Mouse (Mus musculus): Measurements from ENCODE around the gene Acrv1.
"Not testable (repeated sequence)": the region's sequence is repeated elsewhere in the genome, so short reads cannot be mapped to it uniquely, and the experiment has no call there.

Acrv1 gene

GRCm38 (mm10) chr9:36692920-36693319 is at the start of gene Acrv1:
Gene Acrv1 (plus strand): TSS chr9:36693220.
- no peak for DNase-seq

DNA sequence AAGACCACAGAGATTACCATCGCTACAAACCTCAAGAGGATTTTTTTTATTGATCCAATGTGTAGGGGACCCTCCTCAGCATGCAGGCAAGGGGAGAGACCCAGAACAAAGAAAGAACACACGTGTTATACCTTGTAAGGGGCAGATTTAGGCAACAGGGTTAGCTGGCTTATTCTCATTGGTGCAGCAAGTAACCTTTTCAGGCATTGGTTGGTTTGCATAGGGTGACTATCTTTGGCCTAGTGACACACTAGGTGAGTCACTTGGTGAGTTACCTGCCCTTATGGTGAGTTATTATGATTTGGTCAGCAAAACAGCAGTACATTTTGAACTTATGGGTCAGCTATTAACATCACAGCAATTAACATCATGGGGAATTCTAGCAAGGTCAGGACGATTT is 49.7 kb upstream of the Acrv1 start, which contains the start of gene A630095E13Rik:
Gene A630095E13Rik (minus strand): TSS at position 101 of the 400 bp plus-strand sequence.
- not testable (repeated sequence) for DNase-seq

GRCm38 (mm10) chr9:36681424-36681823 is 11.6 kb upstream of the Acrv1 start:
- DNase-seq, result no peak

DNA sequence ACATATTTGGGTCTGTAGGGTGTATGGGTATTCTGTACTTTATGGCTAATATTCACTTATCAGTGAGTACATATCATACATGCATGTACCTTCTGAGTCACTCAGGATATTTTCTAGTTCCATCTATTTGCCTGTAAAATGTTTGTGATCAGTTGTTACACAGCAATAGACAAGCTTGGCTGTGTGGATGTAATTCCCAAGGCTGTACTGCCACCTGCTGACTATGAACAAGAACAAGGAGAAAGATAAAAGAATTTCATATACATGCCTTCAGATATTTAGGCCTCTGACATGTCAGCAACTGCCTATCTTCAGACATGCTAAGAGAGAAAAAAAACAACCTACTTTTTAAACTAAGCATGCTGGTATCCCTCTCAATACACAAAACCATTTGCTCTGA is 5.7 kb upstream of the Acrv1 start:
- no peak for DNase-seq

- no peak for DNase-seq
These were observed 1.3 kb downstream of the Acrv1 start for GRCm38 (mm10) chr9:36694276-36694675.

DNA sequence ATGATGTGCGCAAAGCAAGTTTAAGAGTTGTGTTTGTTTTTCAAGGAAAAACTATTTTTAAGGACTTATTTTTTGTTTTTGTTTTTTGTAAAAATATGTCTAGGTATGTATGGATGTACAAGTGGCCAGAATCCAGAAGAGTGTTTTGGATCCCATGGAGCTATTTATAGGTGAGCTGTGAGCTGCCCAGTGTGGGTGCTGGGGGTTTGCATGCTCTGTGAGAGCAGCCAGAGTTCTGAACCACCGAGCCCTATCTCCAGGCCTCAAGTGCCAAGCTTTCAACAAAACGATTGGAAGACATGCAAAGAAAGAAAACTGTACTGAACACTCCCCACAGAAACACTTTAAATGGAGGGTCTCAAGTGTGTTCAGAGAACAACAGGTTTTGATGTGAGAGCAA is 12.9 kb downstream of the Acrv1 start:
- DNase-seq, result no peak

DNA sequence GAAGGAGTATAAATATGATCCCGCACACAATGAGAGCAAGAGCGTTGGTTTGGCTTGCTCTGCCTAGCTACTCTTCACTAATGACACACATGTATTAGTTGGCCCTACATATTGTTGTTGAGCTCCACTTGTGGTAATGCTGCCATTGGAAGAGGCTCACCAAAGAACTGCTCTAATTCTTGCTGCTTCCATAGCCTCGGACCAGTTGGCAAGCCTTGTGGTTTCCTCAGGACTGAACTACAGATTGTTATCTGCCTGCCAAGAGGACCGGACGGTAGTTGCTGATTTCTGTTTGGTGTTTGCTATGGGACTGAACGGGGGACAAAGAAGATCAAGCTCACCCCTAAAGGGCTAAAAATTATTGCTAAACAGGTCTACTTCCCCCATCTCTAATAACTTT is 14.3 kb downstream of the Acrv1 start:
- DNase-seq, result no peak

DNA sequence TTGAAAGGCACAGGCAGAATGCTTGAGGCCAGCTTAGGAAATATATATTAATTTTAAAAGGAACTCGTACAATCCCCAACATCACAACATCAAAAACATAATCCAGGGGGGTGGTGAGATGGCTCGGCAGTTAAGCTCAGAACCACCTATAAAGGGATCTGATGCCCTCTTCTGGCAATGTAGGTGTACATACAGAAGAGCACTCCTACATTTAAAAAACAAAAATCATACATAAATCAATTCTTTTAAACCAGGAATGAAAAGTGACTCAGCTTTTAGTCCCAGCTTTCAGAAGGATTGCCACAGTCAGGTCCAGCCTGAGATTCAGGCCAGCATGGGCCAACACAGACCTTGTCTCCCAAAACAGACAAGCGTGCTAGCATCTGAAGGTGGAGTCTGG is 23.6 kb downstream of the Acrv1 start:
- DNase-seq, result no peak

DNA sequence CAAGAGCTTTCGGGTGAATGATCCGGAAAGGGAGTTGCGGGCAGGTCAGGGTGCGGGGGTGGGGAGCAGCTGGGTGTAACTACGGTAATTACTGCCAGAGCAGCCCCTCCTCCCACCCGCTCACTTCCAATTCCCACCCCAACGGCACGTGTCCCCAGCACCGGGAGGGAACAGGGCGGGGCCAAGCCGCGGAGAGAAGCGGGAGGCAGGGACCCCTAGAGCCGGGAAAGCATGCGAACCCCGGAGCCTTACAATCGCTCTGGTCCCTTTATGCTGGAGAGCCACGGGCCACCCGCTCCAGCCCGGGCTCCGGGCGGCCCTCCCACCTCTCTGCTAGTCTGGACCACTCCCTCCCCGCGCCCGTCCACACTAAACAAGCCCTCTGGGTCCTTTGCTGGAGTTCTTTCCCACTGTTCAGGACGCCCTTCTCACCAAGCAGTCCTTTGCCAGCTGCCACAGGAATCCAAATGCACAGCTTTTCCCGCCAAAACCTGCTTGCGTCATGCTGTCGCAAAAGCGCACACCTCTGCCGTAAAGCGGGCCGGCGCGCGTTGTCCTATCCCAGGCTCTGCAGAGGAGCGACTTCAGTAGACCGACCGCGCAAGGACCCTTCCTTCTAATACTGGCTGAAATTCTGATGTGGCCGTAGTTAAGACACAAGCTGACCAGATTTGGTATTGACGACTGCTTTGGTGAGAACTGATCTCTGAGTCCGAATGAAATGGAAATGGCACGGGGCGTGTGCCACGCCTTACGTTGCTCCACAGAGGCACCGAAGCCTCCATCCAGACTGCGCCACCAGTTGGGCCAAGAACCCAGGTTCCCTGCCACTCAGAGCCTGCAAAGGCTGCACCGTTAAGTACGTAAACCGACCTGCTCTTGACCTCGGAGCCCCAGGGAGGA is 33.4 kb downstream of the Acrv1 start:
- peak; percentile 91 for DNase-seq

DNA sequence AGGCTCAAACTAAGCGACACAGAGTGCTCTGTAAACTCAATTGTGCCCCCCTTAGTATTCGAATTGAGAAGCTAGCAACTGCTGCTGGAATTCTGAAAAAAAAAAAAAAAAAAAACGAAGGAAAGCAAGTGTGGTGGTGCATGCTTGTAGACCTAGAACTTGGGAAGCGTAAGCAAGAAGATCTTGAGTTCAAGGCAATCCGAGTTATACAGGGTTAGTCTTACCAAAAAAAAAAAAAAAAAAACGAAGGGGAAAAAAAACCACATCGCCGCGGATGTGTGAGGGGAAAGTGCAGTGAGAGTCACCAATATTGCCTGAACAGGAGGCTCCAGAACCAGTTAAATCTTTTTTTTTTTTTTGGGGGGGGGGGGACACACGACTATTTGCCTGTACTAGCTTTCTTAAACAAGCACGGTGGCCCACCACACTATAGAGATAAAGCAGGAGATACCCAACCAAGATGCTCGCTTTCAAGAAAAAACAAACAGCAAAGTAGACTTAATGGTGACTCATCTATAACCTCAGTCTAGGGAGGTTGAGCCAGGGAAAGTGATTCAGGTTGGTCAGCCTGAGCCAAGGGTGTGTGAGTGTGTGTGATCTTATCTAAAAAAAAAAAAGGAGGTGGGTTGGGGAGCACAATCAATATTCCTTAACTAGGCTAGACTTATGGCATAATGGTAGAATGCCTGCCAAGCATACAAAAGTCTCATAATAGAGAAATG is 34.2 kb downstream of the Acrv1 start, which contains the start of gene Chek1:
Gene Chek1 (minus strand): TSS at position 32 of the 722 bp plus-strand sequence.
- no peak for DNase-seq
